Mouse (Mus musculus): Measurements from ENCODE around the gene Aftph. TPM values are rescaled to one million over a fixed set of nuclear protein-coding genes. Genes with fewer than 3 reads are reported as not detected.

Aftph gene
- polyA plus RNA-seq, 1 experiment from 2014 or later = 36.0 TPM

DNA sequence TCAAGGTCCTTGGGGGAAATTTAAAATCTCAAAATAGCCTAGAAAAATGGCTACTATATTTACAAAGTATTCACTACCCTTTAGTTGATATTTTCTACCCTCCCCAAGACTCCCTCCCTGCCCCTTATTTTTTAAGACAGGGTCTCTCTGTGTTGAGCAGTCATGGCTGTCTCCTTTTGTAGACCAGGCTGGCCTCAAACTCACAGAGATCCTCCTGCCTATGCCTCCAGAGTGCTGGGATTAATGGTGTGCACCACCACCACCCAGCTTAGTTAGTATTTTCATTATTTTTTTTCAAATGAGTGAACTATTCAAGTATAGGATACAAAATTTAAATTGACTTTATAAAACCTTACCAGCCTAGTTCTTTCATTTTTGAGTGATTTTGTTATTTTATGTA, 104.3 kb downstream of the Aftph start:
- Histone ChIP-seq H3K4me1 (ENCODE audit: control insufficient read depth, insufficient read depth, low read length) (peaks cover 30% of the 10 kb centered on the region), H3K9ac (ENCODE audit: low read depth, low read length) (no peak overlapping the region), H3K9me3 (replicated peaks; ENCODE audit: control insufficient read depth, low read length, poor library complexity, severe bottlenecking) (no peaks in the 10 kb centered on the region), H3K36me3 (ENCODE audit: control insufficient read depth, insufficient read depth, low read length) (no peaks in the 10 kb centered on the region), H3K27me3 (ENCODE audit: control insufficient read depth, insufficient read depth, low read depth, low read length) (no peaks in the 10 kb centered on the region), H3K27ac (ENCODE audit: low read length) (no peak overlapping the region), H3K4me2 (ENCODE audit: low read length) (no peak overlapping the region), H3K4me3 (ENCODE audit: low read depth, low read length) (no peak overlapping the region)
- ATAC-seq = no peak

DNA sequence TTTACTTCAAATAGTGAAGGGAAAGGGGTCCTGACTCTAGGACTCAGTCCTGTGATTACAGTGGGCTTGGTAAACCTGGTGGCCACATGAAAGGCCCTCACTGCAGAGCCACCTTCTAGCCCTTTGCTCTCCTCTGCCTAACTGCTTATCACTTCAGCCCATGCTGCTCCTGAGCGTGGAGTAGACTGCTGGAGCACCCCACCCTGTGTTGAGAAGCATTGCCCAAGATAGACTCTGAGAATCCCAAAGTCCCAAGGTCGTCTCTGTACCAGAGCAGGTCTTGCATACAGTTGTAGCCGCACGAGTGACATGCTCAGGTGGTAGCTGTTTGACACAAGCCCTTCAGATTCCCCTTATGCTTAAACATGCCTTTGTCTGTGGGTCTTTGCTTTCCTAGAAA, 105.3 kb downstream of the Aftph start:
- Histone ChIP-seq H3K27me3 (ENCODE audit: control insufficient read depth, insufficient read depth, low read depth, low read length) (no peaks in the 10 kb centered on the region), H3K36me3 (ENCODE audit: control insufficient read depth, insufficient read depth, low read length) (no peaks in the 10 kb centered on the region), H3K4me2 (ENCODE audit: low read length) (no peak overlapping the region), H3K4me3 (ENCODE audit: low read depth, low read length) (no peak overlapping the region), H3K27ac (ENCODE audit: low read length) (no peak overlapping the region), H3K9ac (ENCODE audit: low read depth, low read length) (no peak overlapping the region), H3K9me3 (replicated peaks; ENCODE audit: control insufficient read depth, low read length, poor library complexity, severe bottlenecking) (no peaks in the 10 kb centered on the region), H3K4me1 (ENCODE audit: control insufficient read depth, insufficient read depth, low read length) (peaks cover 30% of the 10 kb centered on the region)
- ATAC-seq = no peak
- WGBS = 63% methylated on average over 4 of the region's 4 CpGs

DNA sequence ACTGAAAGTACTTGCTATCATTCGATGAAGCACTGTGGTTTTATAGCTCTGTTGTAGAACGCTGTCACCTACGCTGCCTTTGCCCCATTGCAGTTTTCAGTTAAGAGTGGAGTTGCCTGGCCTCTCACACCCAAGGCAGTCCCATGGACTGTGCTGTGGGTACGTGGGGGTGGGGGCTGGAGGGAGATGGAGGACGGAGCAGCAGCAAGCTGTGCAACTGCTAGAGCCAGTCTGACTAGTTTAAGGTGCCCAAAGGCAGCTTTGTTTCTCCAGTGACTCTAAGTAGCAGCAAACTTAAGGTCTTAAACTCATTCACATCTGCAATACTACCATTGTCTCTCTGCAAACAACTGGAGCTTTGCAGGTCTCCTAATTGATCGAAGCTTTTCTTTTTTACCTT, 105.7 kb downstream of the Aftph start:
- Histone ChIP-seq H3K4me3 (ENCODE audit: low read depth, low read length) (no peak overlapping the region), H3K27ac (ENCODE audit: low read length) (no peak overlapping the region), H3K4me2 (ENCODE audit: low read length) (no peak overlapping the region), H3K27me3 (ENCODE audit: control insufficient read depth, insufficient read depth, low read depth, low read length) (no peaks in the 10 kb centered on the region), H3K4me1 (ENCODE audit: control insufficient read depth, insufficient read depth, low read length) (peaks cover 30% of the 10 kb centered on the region), H3K9ac (ENCODE audit: low read depth, low read length) (0 out of 2 replicates have a peak overlapping the region, but pooled peaks have one; percentile 44), H3K9me3 (replicated peaks; ENCODE audit: control insufficient read depth, low read length, poor library complexity, severe bottlenecking) (no peaks in the 10 kb centered on the region), H3K36me3 (ENCODE audit: control insufficient read depth, insufficient read depth, low read length) (no peaks in the 10 kb centered on the region)
- no peak for ATAC-seq
- 29% methylated on average over 6 of the region's 6 CpGs for WGBS

Other genes with a start within 250 kb of the Aftph start
- gene Sertad2, start 198.3 kb downstream of the Aftph start, polyA plus RNA-seq (2015; fragmentation: Nextera tagmentation; extraction: Ambion mirVana) = 24.6 and 26.7 TPM in 2 replicates
- gene Lgalsl, start 89.5 kb upstream of the Aftph start, polyA plus RNA-seq (2015; fragmentation: Nextera tagmentation; extraction: Ambion mirVana) = 92.2 and 99.1 TPM in 2 replicates